Mouse (Mus musculus) testis, adult 2 months (tissue): ENCODE data around the gene Lekr1. TPM values are rescaled to one million over a fixed set of nuclear protein-coding genes. Genes with fewer than 3 reads are reported as not detected.

Experiments used
- H3K27ac ChIP-seq: fragments of 200-500 bp; 2 replicates; pipeline ENCODE4 v1.5.1; 2012; ENCODE audit warnings: low read depth, low read length; ENCODE audit not compliant: control insufficient read depth, insufficient read depth
- H3K27me3 ChIP-seq: fragments of 200-500 bp; 2 replicates; pipeline ENCODE4 v1.6.1; 2012; ENCODE audit warnings: mild to moderate bottlenecking, low read length, moderate library complexity; ENCODE audit not compliant: control insufficient read depth, insufficient read depth
- H3K36me3 ChIP-seq: fragments of 200-500 bp; 2 replicates; pipeline ENCODE4 v1.6.1; 2012; ENCODE audit warnings: mild to moderate bottlenecking, low read length; ENCODE audit not compliant: control insufficient read depth, insufficient read depth
- H3K4me1 ChIP-seq: fragments of 200-500 bp; 2 replicates; pipeline ENCODE4 v1.6.1; 2012; ENCODE audit warnings: low read length; ENCODE audit not compliant: control insufficient read depth, insufficient read depth
- H3K4me3 ChIP-seq: fragments of 200-500 bp; 2 replicates; pipeline ENCODE4 v1.5.1; 2012; ENCODE audit warnings: low read depth, mild to moderate bottlenecking, low read length, moderate library complexity, mixed read lengths; ENCODE audit not compliant: control insufficient read depth
- CTCF ChIP-seq: fragments of 200-500 bp; IDR thresholded peaks from 2 replicates; pipeline ENCODE4 v1.5.1; 2012; ENCODE audit warnings: low read depth, mild to moderate bottlenecking, inconsistent platforms, low read length, moderate library complexity; ENCODE audit not compliant: control insufficient read depth, insufficient read depth, insufficient replicate concordance
- POLR2A ChIP-seq: fragments of 200-500 bp; IDR thresholded peaks from 2 replicates; pipeline ENCODE4 v1.6.1; 2012; ENCODE audit warnings: low read depth, mild to moderate bottlenecking, inconsistent platforms, low read length, moderate library complexity; ENCODE audit not compliant: control insufficient read depth
- polyA plus RNA-seq: library from polyadenylated mRNA; depleted of rRNA; stranded (reverse); fragments of >200 nt; gene quantifications from 2 replicates; pipeline ENCODE4 v1.2.3, GENCODE M21; 2012

Gene Lekr1
- polyA plus RNA-seq, 1 experiment: 8.0 TPM

DNA sequence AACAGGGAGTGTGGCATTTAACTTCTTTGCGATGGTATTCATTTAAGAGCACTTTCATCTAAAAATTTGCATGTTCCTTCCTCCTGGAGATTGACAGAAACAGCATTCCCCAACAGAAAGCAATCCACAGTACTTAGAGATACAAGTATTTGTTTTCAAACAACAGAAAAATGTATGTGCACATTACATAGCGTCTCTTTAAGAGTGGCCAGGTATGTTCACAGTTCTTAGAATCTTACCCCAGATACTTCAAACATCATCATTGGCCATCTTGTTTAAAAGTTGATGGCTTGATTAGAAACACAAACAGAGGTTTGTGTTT lies 38.4 kb upstream of the Lekr1 start:
- H3K4me1 ChIP-seq: no peaks in the 10 kb centered on the region

DNA sequence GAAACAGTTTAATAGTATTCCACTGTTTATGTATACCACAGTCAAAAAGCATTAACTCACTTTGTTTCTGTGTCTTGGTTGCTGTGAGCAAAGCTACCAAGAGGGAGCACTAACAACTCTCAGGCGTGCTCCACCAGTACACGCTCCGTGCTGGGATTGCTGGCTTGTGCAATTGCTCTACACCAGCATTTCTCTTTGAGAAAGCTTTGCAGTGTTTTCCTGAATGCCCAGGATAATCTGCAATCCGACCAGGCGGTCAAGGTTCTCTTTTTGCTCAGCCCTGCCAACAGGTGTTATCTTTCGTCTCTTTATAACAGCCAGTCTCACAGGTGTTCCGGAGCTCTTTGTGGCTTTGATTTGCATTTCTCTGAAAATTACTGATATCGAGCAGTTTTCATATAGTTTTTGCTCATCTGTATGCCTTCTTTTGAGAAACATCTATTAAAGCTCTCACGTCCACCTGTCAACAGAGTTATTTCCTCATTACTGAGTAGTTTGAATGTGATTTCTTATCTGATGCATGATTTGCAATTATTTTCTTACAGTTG lies 36.4 kb upstream of the Lekr1 start:
- Histone ChIP-seq H3K4me1 (no peaks in the 10 kb centered on the region), H3K27ac (no peak overlapping the region), H3K36me3 (no peaks in the 10 kb centered on the region), H3K27me3 (no peaks in the 10 kb centered on the region), H3K4me3 (no peak overlapping the region)
- TF ChIP-seq CTCF (no peak), POLR2A (no peak)

More for the DNA sequence above, 38.4 kb upstream of the Lekr1 start:
- H3K27ac ChIP-seq: no peak overlapping the region
- H3K27me3 ChIP-seq: no peaks in the 10 kb centered on the region
- H3K4me3 ChIP-seq: no peak overlapping the region
- TF ChIP-seq POLR2A: no peak
- no peak for TF ChIP-seq CTCF
- no peaks in the 10 kb centered on the region for H3K36me3 ChIP-seq

DNA sequence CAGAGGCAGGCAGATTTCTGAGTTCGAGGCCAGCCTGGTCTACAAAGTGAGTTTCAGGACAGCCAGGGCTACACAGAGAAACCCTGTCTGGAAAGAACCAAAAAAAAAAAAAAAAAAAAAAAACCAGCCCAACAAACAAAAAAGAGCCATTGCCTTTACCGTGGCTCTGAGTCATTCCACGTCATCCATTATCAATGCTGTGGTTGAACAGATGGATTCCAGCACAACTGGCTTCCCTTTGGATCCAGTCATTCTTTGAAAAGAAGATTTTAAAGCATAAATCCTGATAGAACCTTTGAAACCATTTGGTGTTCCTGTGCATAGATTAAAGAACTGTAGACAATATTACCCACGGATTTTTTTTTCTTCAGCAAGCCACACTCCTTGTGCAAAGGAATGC lies 32.4 kb upstream of the Lekr1 start:
- Histone ChIP-seq H3K27ac (no peak overlapping the region), H3K27me3 (no peaks in the 10 kb centered on the region), H3K36me3 (no peaks in the 10 kb centered on the region), H3K4me1 (no peaks in the 10 kb centered on the region; the same call in 1 of the 2 replicates), H3K4me3 (no peak overlapping the region)
- TF ChIP-seq POLR2A: no peak
- TF ChIP-seq CTCF: no peak

DNA sequence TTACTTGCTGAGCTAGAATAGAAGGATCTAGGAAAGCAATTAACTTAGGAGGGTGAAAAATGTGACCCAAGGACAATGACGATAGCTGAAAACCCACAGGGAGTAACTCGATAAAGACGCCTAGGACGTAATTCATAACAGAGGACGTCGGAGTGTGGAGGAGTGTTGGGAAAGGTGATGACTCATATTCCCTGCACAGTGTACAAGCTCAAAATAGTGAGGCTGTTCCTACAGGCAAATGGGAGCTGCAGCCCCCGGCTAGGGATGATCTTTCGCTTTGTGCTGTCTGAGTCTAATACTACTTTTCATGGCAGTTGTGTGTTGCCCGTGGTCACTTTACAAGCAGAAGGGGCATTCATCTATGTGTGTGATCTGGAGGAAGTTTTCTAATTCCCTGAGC lies 30.0 kb upstream of the Lekr1 start:
- no peak overlapping the region for H3K27ac ChIP-seq
- no peaks in the 10 kb centered on the region for H3K27me3 ChIP-seq
- H3K4me3 ChIP-seq: no peak overlapping the region
- no peaks in the 10 kb centered on the region for H3K36me3 ChIP-seq
- TF ChIP-seq POLR2A: no peak
- H3K4me1 ChIP-seq: no peaks in the 10 kb centered on the region; the same call in 1 of the 2 replicates

DNA sequence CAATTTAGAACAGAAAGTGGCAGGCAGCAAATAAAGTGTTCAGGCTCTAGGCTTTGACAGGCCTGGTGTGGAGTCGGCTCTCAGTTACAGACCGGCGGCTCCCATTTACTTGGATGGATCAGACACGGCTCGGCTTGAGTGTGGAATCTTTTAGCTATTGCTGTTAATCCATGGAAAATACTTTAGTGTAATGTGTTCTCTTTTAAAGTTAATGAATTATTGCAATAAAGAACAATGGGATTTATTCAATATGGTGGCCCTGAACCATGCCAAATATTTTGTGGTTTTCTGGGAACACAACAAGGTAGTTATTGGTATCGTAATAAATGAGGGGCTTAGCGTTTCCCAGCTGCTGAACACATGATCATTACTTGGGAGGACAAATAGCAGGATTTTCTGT lies 28.7 kb upstream of the Lekr1 start:
- Histone ChIP-seq H3K4me3 (no peak overlapping the region), H3K27me3 (no peaks in the 10 kb centered on the region), H3K27ac (no peak overlapping the region), H3K4me1 (no peaks in the 10 kb centered on the region; the same call in 1 of the 2 replicates), H3K36me3 (no peaks in the 10 kb centered on the region)
- TF ChIP-seq POLR2A (no peak), CTCF (no peak)

DNA sequence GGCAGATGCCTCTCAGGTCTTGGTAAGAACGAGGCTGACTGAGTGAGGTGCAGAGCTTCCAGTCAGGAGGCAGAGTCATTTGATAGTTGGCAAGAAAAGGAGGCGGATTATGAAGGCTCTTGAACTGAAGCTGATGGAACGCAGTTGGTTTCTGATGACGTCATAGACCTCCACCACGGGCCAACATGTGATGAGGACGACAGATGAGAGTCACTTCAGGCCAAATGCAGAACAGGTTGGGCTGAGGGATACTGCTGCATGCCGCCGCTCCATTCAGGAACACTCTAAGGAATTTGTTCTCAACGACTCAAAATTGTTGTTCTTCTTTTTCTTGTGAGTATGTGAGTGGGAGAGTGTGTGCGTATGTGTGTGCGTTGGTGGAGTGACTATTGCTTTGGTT lies 27.1 kb upstream of the Lekr1 start:
- TF ChIP-seq CTCF (no peak), POLR2A (no peak; the same call in 1 of the 2 replicates)
- Histone ChIP-seq H3K4me3 (peak overlapping the region; percentile 84), H3K36me3 (no peaks in the 10 kb centered on the region), H3K27me3 (no peaks in the 10 kb centered on the region), H3K27ac (peak overlapping the region; percentile 59), H3K4me1 (no peaks in the 10 kb centered on the region; the same call in 1 of the 2 replicates)

DNA sequence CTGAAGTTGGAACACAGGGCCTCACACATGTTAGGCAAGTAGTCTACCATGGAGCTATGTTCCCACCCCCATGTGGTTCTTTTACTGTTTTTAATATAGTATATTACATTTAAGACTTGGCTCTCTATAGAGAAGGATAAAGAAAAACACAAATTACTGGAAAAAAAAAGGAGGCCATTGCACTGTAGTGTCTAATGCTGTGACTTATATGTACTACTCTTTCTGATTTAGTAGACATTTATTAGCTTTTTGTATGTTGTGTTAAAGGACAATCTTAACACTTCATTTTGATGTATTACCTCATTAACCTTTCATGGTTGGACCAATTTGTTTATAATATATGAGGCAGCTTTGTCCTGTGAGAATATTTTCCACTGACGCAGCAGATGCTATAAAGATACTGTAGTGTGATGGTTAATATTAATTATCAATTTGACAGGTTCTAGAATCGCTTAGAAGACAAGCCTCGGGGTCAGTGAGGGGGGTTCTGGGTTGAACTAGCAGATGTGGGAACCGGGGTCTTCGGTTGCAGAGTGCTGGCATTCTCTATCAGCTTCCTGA lies 26.5 kb upstream of the Lekr1 start:
- TF ChIP-seq POLR2A (no peak), CTCF (no peak)
- no peak overlapping the region for H3K27ac ChIP-seq

DNA sequence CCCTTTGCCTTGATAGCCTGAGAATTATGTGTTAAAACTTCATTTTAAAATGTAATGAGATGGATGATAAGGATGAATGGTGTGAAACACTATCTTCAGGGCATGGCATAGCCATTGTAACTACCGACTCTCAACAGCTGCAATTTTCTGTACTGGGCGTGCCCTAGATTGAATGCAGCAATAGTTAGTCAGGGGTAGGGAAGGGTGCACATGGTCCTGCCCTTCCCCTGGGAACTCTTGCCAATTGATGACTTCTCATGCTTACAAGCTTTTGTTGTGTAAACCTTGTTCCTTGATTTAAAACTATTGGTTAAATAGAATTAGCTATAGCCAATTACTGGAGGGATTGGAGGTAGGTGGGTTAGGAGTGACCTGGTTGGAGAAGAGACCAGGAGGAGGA lies 23.1 kb upstream of the Lekr1 start:
- no peak for TF ChIP-seq CTCF
- no peak for TF ChIP-seq POLR2A
- Histone ChIP-seq H3K27ac (no peak overlapping the region), H3K36me3 (no peaks in the 10 kb centered on the region), H3K4me1 (no peaks in the 10 kb centered on the region; the same call in 1 of the 2 replicates), H3K27me3 (no peaks in the 10 kb centered on the region), H3K4me3 (no peak overlapping the region)

More for the DNA sequence above, 26.5 kb upstream of the Lekr1 start:
- Histone ChIP-seq H3K4me3 (peak overlapping the region; percentile 84), H3K4me1 (no peaks in the 10 kb centered on the region; the same call in 1 of the 2 replicates), H3K36me3 (no peaks in the 10 kb centered on the region), H3K27me3 (no peaks in the 10 kb centered on the region)
